Mouse (Mus musculus) lung, adult 18-20 months (tissue): Measurements from ENCODE around the gene Epb41l3.

ENCODE experiments used
- DNase-seq, 2 experiments: peaks; one replicate each; pipeline ENCODE4 v3.0.0; 2022; ENCODE audit warnings: mixed read lengths in 2 of 2

Epb41l3 gene

DNA sequence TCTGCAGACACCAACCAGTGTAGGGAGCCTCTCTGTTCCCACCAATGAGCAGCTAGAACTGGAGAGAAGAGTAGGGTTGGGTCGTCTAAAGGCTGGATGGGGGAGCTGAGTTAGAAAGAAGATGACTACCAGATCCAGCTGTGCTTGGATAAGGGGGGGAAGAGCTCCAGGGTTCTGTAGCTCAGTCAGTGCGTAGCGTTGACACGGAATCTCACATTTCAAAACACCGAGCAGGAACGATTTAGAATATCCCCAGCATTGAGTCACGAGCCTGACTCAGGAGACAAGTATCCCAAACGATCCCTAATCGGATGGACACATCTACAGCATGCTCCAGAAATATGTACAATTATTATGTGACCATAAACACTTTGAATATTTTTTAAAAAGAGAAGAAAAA lies 180.4 kb downstream of the Epb41l3 start:
- no peak for DNase-seq

DNA sequence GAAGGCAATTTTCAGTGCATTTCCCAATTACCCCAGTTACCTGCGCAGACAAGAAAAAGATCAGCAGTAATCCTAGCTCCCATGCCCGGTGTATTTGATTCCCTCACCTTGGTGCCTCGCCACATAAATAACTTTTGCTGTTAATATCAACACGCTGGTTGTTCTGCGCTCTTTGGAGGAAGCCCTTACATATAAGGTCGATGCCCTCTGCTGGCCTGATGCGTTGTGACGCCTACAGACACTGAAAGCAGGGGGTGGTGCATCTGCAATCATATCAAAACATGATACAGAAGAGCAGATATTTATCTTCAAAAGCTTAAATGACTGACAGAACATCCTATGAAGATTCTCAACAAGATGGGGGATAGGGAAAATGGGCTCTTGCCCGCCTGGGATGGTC lies 181.0 kb downstream of the Epb41l3 start:
- no peak for DNase-seq

DNA sequence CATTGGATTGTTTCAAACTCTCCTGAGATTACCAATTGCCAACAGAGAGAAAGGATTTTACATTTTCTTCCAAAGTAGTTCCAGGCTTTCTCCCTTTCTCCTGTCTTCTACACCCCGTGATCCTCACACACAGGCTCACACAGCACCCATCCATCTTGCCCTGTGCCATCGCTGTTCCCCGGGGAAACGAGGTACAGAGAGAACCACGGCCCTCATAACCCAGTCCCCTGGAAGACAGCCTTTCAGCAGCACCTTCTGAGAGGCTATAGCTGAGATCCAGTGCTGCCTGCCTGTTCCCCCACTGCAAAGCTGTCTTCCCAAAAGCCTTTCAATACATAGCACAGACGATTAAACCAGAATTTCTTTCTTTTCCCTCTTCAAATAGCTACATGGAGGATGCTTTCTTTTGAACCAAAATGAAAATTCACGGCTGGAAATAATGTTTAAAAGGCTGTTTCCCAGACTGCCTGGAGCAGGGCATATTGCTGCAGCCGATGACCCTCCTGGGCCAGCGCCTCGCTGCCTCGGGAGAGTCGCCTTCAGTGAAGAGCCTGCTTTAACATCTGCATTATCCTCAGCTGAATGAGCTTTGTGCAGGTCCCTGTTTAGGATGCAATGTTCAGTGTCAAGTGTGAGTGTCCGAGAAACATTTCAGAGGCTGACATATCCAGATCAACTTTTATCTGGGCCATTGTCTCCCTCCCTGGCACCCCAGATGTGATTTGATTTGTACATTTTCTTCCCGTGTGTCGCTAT lies 188.5 kb downstream of the Epb41l3 start:
- DNase-seq, result no peak

DNA sequence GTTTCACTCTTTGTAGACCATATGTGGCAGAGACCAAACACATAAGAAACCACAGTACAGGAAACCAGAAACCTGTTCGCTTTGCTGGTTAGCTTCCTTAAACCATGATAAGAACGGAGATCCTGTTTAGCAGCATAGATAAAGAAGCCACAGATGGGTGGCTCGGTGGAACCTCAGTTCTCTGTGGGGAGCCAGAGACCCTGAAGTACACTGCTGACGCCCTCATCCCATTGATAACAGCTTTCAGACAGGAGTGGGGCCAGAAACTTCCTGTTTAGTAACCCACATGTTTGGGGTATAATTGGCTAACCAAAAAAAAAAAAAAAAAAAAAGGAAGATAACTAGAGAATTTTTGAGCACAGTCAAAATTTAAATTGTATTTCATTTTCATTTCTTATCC lies 189.7 kb downstream of the Epb41l3 start:
- no peak for DNase-seq

DNA sequence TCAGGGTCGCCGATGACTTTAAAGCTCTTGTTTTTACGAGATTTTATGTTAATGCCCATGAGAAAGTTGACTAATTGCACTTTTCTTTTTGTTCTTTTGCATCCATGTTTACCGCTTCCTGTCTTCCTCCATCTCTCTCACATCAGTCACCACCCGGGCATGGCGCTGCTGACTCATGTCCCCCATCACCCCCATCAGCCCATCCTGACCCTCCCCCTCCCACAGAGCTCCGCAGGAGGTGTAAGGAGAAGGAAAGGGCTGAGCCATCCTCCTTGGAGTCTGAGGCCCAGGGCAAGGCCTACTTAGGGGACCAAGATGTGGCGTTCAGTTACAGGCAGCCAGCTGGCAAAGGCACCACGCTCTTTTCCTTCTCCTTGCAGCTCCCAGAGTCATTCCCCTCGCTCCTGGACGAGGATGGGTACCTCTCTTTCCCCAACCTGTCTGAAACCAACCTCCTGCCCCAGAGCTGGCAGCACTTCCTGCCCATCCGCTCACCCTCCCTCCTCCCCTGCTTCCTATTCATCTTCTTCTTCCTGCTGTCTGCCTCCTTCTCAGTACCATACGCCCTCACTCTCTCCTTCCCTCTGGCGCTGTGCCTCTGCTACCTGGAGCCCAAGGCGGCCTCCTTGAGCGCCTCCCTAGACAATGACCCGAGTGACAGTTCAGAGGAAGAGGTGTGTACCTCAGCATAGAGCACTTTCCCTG lies 190.4 kb downstream of the Epb41l3 start:
- peak in 1 of 2 experiments; percentile 5 for DNase-seq

DNA sequence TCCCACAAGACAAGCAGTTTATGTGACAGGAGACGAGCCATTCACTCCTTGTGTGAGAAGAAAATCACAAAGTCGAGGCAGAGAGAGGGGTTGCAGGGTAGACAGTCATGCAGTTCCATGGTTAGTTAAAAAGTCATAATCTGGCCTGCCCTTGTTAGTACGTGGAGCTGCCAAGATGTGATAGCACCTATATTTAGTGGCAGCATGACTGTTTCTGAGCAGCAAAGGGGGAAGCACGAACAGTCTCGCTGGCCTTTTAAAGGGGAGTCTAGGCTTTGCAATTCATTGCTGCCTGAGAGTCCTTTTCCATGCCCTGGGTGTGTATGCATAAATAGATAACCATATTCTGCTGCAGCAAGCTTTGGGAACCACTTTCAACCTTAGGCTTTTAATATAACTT lies 191.5 kb downstream of the Epb41l3 start:
- DNase-seq, result no peak

DNA sequence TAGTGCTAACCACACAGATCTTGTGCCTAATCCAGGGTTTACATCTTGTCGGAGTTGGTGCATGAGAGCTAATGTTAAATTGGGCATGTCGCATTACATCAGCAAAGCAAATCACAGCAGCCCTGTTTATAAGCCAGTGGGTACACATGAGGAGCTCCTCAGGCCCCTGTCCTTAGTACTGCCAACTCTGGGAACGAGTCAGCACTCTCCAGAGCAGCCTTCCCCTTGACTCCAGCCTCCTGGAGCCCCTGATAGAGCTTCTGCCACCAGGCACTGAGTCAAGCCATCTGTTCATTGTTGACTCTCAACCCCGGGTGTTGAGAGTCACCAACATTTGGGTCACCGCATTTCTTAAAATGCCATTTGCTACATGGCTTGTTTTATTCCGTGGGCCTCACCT lies 192.0 kb downstream of the Epb41l3 start:
- no peak for DNase-seq

DNA sequence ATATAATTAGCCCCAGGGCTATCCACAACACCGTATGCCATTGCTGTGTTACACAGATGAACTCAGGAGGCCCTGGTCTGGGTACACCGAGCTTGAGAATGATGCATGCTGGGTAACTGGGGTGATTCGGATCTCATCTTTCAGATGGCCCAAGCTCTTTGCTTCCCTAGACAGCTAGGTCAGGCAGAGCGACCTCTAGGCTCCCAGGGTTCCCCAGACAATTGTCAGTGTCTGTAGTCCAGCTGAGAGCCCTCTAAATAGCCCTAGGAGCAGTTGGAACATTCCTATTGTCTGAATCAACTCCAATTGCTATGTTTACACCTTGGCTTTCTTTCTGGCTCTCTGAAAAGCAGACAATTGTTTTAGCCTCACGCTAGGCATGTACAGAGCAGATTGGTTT lies 201.9 kb downstream of the Epb41l3 start:
- no peak for DNase-seq

DNA sequence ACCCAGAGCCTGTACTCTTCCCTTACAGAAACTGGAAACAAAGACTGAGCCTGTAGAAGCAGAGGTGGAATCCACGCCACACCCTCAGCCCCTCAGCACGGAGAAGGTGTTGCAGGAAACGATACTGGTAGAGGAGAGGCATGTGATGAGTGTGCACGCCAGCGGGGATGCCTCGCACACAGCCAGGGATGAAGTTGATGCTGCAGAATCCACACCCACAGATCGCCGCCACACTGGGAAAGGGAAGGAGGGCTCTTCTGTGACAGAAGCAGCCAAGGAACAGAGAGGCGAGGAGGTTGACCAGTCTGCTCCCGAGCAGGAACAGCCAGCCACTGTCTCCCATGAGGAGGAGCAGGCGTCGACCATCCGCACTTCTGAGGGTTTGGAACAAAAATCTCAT lies 209.0 kb downstream of the Epb41l3 start:
- DNase-seq, result no peak

DNA sequence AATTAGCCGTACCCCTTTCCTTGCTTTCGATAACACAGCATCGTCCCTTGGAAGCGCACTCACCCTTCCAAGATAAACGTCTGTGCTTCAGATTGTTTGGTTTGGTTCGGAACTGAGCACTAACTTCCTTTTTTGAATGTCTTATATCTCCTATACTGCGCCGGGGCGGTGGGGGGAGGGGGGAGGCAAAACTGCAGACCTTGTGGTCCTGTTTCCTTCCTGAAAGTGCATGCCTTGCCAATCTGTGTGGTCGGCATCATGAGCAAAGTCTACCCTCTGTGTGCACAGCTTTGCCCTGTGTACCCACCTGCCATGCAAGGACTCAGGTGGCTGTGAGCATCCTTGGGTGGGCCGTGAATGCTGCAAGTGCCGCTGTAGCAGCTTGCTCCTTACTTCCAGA lies 212.6 kb downstream of the Epb41l3 start:
- DNase-seq, result no peak

DNA sequence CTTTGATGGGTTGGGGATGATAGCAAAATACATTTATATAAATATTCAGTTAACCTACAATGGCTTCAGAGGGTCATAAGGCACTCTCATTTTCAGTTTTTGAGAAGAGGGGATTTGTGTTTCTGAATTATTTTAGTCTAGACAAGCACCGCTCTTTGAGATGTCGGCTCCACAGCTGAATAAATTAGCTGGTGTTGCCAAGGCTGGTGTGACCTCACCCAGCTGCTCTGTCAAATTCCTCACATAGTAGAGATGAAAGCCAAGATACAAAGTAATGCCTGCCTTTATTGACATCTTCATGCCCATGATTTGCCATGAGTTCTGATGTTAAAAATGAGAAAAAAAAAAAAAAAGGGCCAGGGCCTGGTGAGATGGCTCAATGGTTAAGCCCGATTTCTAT lies 214.8 kb downstream of the Epb41l3 start:
- no peak for DNase-seq

DNA sequence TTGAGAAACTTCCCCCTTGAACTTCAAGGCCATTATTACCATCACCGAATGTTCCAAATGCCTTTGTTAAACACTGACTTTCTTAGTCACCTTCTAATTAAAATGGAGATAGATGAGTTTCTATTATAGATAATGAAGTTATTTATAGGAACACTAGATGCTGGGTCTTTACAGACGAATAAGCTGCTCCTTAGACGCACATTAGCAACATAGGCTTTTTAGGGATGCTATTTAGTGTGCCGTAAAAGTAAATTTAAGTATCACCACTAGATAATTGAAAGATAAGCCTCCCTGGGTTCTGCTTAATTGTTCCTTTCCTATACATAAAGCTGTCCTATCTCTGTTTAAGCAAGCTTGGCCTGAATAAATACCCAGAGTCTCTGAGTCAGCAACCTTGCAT lies 226.1 kb downstream of the Epb41l3 start:
- no peak for DNase-seq

DNA sequence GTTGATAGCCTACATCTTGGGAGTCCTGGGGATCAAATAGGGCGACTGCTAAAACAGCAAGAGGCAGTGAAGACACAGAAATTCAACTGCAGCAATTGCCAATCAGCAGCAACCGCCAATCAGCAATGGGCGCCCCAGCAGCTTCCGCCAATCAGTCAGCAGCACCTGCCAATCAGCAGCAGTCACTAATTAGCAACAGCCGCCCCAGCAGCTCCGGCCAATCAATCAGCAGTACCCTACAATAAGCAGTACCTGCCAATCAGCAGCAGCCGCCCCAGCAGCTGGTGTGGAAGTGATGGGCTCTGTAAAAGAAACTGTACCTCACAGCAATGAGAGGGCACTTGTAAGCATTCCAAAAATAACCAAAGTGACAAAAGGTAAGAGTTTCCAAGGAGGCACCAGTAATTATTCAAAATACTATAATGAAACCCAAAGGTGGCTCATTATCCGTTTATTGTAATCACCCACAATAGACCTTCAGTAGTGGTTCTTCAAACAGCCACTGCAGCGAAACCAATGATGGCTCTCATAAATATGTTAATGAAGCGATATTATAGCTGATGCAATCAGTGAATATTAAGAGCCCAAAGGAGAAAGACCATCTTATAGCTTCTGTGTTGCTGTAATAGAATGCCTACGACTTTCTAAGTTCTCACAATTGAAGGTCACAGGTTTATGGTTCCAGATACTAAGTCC lies 228.2 kb downstream of the Epb41l3 start:
- no peak for DNase-seq

DNA sequence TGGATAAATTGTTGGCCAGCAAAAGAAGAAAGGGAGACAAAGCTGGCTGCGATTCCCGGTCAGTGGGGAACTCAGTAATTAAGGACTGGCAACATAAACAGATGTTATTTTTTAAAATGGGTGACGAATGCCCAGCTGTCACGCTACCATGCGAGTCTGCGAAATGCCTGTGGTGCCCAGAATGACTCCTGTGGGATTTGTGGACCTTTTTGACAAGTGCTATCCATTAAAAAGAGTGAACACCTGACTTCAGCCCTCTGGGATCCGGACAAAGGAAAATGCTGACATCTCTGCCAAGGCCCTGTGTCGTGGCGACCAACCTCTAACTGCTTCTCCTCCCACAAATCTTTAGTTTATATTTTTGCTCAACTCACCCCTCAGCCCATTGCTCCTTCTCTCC lies 232.2 kb downstream of the Epb41l3 start:
- no peak for DNase-seq

DNA sequence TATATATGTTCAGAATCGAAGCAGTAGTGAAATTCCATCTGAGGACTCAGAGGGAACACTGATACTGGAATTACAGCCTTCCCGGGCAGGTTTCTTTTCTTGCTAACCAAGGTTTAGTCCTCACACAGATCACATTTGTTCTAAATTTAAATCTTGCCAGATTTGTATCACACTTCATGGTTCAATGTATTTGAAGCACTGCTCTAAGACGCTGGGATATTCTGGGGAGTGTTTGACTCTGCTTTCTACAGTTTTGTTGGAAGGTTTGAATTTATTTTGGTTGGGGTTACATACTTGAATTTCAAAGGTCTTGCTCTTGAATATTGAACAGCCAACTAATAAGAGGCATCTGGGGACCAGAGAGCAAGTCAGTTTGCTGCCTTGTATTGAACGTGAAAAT lies 234.4 kb downstream of the Epb41l3 start:
- no peak for DNase-seq

DNA sequence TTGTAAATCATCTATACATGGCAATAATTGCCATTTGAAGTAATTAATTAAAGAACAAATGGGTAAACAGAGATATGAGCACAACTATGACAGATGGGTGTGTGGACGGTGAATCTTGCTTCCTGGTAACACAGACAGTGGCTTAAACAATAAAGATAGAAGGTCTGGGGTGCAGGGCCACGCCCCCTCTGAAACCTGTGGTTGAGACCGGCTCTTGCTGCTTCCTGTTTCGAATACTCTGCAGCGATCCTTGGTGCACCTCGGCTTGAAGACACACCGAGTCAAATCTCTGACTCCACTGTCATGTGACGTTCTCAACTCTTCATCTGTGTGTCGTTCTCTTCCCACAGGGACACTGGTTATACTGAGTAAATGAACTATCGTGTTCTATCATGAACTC lies 245.0 kb downstream of the Epb41l3 start:
- no peak for DNase-seq

DNA sequence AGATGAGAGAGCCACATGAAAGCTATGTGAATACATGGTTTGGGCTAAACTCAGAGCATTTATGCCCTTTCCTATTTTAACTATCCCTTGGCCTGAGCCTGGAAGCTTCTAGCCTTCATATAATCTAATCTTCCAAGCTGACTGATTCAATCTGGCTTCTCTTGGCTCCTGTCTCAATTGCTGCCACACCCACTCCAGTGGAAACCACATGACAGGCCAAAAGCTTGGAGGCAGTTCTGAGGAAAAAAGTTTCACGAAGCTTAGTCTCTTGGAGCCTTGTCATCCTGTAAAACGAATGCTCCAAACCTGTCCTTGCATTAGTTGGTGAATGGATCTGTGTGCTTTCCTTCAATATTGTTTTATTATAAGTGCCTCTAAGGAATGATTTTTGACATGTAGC lies 247.2 kb downstream of the Epb41l3 start:
- DNase-seq, result no peak
